Mouse (Mus musculus) hindbrain, postnatal 0 days (tissue): ENCODE data around the gene Cux2. TPM values are rescaled to one million over a fixed set of nuclear protein-coding genes. Genes with fewer than 3 reads are reported as not detected.
A peak's percentile ranks its signal among the peaks of the same experiment; 100 is the strongest.

Experiments
- ATAC-seq: fragments of 200-750 bp; cut with Nextera tagmentation; 2 replicates; pipeline ENCODE4 v1.8.0; 2017; ENCODE audit warnings: mild to moderate bottlenecking, moderate TSS enrichment, moderate library complexity
- DNase-seq: peaks from one replicate; pipeline ENCODE4 v3.0.0-alpha.2; 2015; ENCODE audit warnings: low spot score
- H3K27ac ChIP-seq: fragments of 300-500 bp; sonication (generic); 2 replicates; pipeline ENCODE4 v1.5.1; 2014; ENCODE audit warnings: mild to moderate bottlenecking
- H3K27me3 ChIP-seq: fragments of 300-500 bp; sonication (generic); 2 replicates; pipeline ENCODE4 v1.6.1; 2014; ENCODE audit warnings: low read length, mixed read lengths; ENCODE audit not compliant: insufficient read depth
- H3K36me3 ChIP-seq: fragments of 300-500 bp; sonication (generic); 2 replicates; pipeline ENCODE4 v1.6.1; 2014; ENCODE audit warnings: low read length, mixed read lengths; ENCODE audit not compliant: insufficient read depth
- H3K4me1 ChIP-seq: fragments of 300-500 bp; sonication (generic); 2 replicates; pipeline ENCODE4 v1.6.1; 2014; ENCODE audit warnings: antibody characterized with exemption, low read length, mixed read lengths; ENCODE audit not compliant: insufficient read depth
- H3K4me2 ChIP-seq: fragments of 300-500 bp; sonication (generic); 2 replicates; pipeline ENCODE4 v1.6.1; 2014; ENCODE audit warnings: low read depth, mild to moderate bottlenecking, low read length, moderate library complexity, mixed read lengths
- H3K4me3 ChIP-seq: fragments of 300-500 bp; sonication (generic); 2 replicates; pipeline ENCODE4 v1.5.1; 2014; ENCODE audit warnings: low read length
- H3K9ac ChIP-seq: fragments of 300-500 bp; sonication (generic); replicated peaks from 2 replicates; pipeline ENCODE4 v1.6.1; 2014; ENCODE audit warnings: mild to moderate bottlenecking, low read length, moderate library complexity, mixed read lengths
- H3K9me3 ChIP-seq: fragments of 300-500 bp; sonication (generic); 2 replicates; pipeline ENCODE4 v1.6.1; 2016; ENCODE audit warnings: low read length, mixed read lengths
- CTCF ChIP-seq: IDR thresholded peaks from 2 replicates; pipeline ENCODE4 v1.5.1; 2016; ENCODE audit warnings: antibody characterized with exemption, control low read depth, low read depth
- WGBS: fragments of 180-500 bp; shearing (Covaris S2); extraction: QIAGEN DNeasy Blood & Tissue Kit; methylation state at CpG from one replicate; pipeline ENCODE4 v1.1.7; 2014; 5-methylcytosine and 5-hydroxymethylcytosine counted together
- polyA plus RNA-seq: library from polyadenylated mRNA; unstranded; fragments of >200 nt; fragmentation: Nextera tagmentation; extraction: Ambion mirVana; gene quantifications from 2 replicates; pipeline ENCODE4 v1.2.1, GENCODE M21; 2015
- total RNA-seq: library from RNA; depleted of rRNA; stranded (reverse); fragments of >200 nt; gene quantifications from 2 replicates; pipeline ENCODE4 v1.2.3, GENCODE M21; 2014

The Cux2 gene
- total and polyA plus RNA-seq, 2 experiments from 2014 or later, result 15.2 to 35.4 TPM

- TF ChIP-seq CTCF, result no peak
- H3K9ac ChIP-seq, result no peak overlapping the region
- peaks cover 11% of the 10 kb centered on the region for H3K4me1 ChIP-seq
- no peak overlapping the region for H3K4me3 ChIP-seq
- H3K27ac ChIP-seq, result no peak overlapping the region
- no peaks in the 10 kb centered on the region for H3K9me3 ChIP-seq
- ATAC-seq (no peak), DNase-seq (no peak)
- 78% methylated on average over 7 of the region's 7 CpGs for WGBS
- H3K4me2 ChIP-seq, result no peak overlapping the region
- no peaks in the 10 kb centered on the region for H3K27me3 ChIP-seq
- H3K36me3 ChIP-seq, result no peaks in the 10 kb centered on the region
These were observed 51.6 kb downstream of the Cux2 start for GRCm38 (mm10) chr5:121998281-121998680.

GRCm38 (mm10) chr5:121996701-121997100 lies 53.2 kb downstream of the Cux2 start:
- DNase-seq, result no peak
- TF ChIP-seq CTCF, result no peak
- Histone ChIP-seq H3K27ac (no peak overlapping the region), H3K4me1 (peaks cover 8% of the 10 kb centered on the region; the same call in 1 of the 2 replicates), H3K4me2 (no peak overlapping the region), H3K27me3 (no peaks in the 10 kb centered on the region), H3K4me3 (no peak overlapping the region), H3K9me3 (no peaks in the 10 kb centered on the region), H3K36me3 (no peaks in the 10 kb centered on the region), H3K9ac (no peak overlapping the region)
- ATAC-seq, result no peak
- 73% methylated on average over 6 of the region's 6 CpGs for WGBS

GRCm38 (mm10) chr5:121994808-121995207 lies 55.1 kb downstream of the Cux2 start:
- no peak overlapping the region for H3K4me3 ChIP-seq
- WGBS, result 38% methylated on average over 12 of the region's 12 CpGs
- DNase-seq (no peak), ATAC-seq (no peak)
- H3K4me1 ChIP-seq, result no peaks in the 10 kb centered on the region
- H3K27ac ChIP-seq, result no peak overlapping the region
- H3K9ac ChIP-seq, result no peak overlapping the region
- H3K36me3 ChIP-seq, result no peaks in the 10 kb centered on the region
- no peaks in the 10 kb centered on the region for H3K27me3 ChIP-seq
- no peak overlapping the region for H3K4me2 ChIP-seq
- no peak for TF ChIP-seq CTCF
- H3K9me3 ChIP-seq, result no peaks in the 10 kb centered on the region

- no peak for ATAC-seq
- Histone ChIP-seq H3K36me3 (no peaks in the 10 kb centered on the region), H3K9me3 (no peaks in the 10 kb centered on the region), H3K4me1 (no peaks in the 10 kb centered on the region), H3K4me2 (no peak overlapping the region), H3K4me3 (no peak overlapping the region), H3K27ac (no peak overlapping the region), H3K27me3 (no peaks in the 10 kb centered on the region), H3K9ac (no peak overlapping the region)
- no peak for TF ChIP-seq CTCF
- 57% methylated on average over 6 of the region's 6 CpGs for WGBS
- DNase-seq, result no peak
These were observed 58.0 kb downstream of the Cux2 start for GRCm38 (mm10) chr5:121991914-121992313.

- H3K9ac ChIP-seq, result no peak overlapping the region
- ATAC-seq (no peak), DNase-seq (no peak)
- no peak overlapping the region for H3K4me3 ChIP-seq
- H3K36me3 ChIP-seq, result no peaks in the 10 kb centered on the region
- 59% methylated on average over 9 of the region's 9 CpGs for WGBS
- no peaks in the 10 kb centered on the region for H3K27me3 ChIP-seq
- no peak overlapping the region for H3K4me2 ChIP-seq
- no peak overlapping the region for H3K27ac ChIP-seq
- TF ChIP-seq CTCF, result no peak
- peaks cover 6% of the 10 kb centered on the region; the same call in 1 of the 2 replicates for H3K4me1 ChIP-seq
- no peaks in the 10 kb centered on the region for H3K9me3 ChIP-seq
These were observed 64.0 kb downstream of the Cux2 start for GRCm38 (mm10) chr5:121985855-121986254.

GRCm38 (mm10) chr5:121981650-121982131 lies 68.2 kb downstream of the Cux2 start:
- ATAC-seq (peak; percentile 58), DNase-seq (peak; percentile 87)
- H3K9me3 ChIP-seq, result no peaks in the 10 kb centered on the region
- H3K27me3 ChIP-seq, result no peaks in the 10 kb centered on the region
- peaks cover 6% of the 10 kb centered on the region; the same call in 1 of the 2 replicates for H3K4me1 ChIP-seq
- H3K9ac ChIP-seq, result 0 out of 2 replicates have a peak overlapping the region, but pooled peaks have one; percentile 35
- peak overlapping the region; percentile 28 for H3K4me2 ChIP-seq
- H3K4me3 ChIP-seq, result no peak overlapping the region
- 9% methylated on average over 16 of the region's 16 CpGs for WGBS
- no peaks in the 10 kb centered on the region for H3K36me3 ChIP-seq
- peak overlapping the region; percentile 66 for H3K27ac ChIP-seq
- peak; percentile 40 for TF ChIP-seq CTCF

GRCm38 (mm10) chr5:121976331-121976730 lies 73.6 kb downstream of the Cux2 start:
- H3K4me2 ChIP-seq, result no peak overlapping the region
- H3K4me1 ChIP-seq, result peaks cover 16% of the 10 kb centered on the region
- no peaks in the 10 kb centered on the region for H3K9me3 ChIP-seq
- no peaks in the 10 kb centered on the region for H3K27me3 ChIP-seq
- TF ChIP-seq CTCF, result no peak
- no peak overlapping the region for H3K9ac ChIP-seq
- DNase-seq, result no peak
- H3K36me3 ChIP-seq, result no peaks in the 10 kb centered on the region
- ATAC-seq, result no peak
- no peak overlapping the region for H3K27ac ChIP-seq
- H3K4me3 ChIP-seq, result no peak overlapping the region
- WGBS, result 58% methylated on average over 12 of the region's 12 CpGs
